Mouse (Mus musculus): Measurements from ENCODE around the gene Myh11.

DNA sequence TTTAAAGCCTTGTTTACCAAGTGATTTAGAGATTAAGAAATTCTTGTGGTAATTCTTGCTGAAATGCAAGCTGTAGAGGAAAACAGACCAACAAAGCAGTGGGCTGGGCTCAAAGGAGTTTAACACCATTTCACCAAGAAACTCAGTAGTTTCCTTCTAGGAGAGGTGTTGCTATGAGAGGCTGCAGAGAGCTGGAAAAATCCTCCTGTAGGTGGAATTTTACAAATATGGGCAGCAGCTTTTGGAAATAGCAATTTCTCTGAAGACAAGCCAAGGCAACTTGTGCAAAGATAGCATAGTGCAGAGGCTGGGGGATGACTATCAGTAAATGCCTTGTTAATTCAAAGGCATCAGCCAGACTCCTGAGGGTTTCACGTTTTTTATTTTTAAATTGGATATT lies 29.3 kb upstream of the Myh11 start:
- TF ChIP-seq CTCF (IDR thresholded peaks at IDR 0.05; ENCODE audit: low read depth): no peak
- no peak for TF ChIP-seq EP300 (IDR thresholded peaks at IDR 0.05; ENCODE audit: low read depth)
